Mouse (Mus musculus) 416B (cell line): Measurements from ENCODE around the gene Marveld3.

Source experiments
- DNase-seq: peaks from one replicate; pipeline ENCODE4 v3.0.0; 2011; ENCODE audit warnings: low read depth

Gene Marveld3

GRCm38 (mm10) chr8:109964106-109964505 lies 2.1 kb upstream of the Marveld3 start:
- no peak for DNase-seq

- no peak for DNase-seq
Observed at GRCm38 (mm10) chr8:109963421-109963820, 1.4 kb upstream of the Marveld3 start.

- no peak for DNase-seq
Observed at GRCm38 (mm10) chr8:109962896-109963295, 893 bp upstream of the Marveld3 start.

DNA sequence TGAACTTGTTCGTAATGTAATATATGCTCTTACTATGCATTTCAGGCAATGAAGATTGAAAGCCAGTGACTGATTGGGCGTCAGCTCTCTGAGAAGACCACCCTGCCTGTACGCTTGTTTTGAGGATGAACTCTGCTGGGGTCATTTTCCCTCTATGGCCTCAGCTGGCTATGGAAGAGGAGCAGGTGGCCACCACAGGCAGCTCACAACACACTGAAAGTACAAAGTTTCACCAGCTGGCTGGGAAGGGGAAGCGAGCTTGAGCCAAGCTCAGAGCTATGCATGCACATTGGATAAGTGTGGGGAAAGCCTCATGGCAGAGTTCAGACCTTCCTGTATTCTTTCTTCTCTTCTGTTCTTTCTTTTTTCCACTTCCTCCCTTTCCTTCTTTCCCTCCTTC lies 2.9 kb downstream of the Marveld3 start:
- DNase-seq = no peak

DNA sequence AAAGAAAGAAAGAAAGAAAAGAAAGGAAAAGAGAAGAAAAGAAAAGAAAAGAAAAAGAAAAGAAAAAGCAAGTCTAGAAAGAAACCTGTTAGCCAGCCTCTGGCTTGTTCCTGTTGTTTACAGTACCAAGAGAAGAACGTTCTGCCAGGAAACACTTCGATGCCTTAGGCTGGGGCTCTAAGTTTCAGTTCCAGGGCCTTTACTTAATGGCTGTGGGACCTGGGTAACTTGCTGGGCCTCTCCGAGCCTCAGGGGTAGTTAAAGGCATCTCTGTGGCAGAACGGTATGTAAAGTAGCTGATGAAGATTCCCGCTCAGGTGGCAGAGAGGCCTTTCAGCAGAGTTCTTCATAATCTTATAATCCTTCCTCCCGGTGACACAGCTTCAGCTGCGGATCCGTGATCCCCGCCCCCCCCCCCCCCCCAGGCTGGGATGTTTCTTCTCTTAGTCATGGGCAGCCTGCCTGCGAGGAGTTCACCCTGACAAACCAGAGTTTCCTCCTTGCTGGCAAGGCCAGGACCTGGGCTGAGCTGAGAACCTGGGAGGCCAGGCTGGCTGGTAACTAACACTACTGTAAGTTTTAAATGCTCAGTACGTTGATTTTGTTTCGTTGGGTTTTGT lies 3.9 kb downstream of the Marveld3 start:
- DNase-seq = peak; percentile 68

DNA sequence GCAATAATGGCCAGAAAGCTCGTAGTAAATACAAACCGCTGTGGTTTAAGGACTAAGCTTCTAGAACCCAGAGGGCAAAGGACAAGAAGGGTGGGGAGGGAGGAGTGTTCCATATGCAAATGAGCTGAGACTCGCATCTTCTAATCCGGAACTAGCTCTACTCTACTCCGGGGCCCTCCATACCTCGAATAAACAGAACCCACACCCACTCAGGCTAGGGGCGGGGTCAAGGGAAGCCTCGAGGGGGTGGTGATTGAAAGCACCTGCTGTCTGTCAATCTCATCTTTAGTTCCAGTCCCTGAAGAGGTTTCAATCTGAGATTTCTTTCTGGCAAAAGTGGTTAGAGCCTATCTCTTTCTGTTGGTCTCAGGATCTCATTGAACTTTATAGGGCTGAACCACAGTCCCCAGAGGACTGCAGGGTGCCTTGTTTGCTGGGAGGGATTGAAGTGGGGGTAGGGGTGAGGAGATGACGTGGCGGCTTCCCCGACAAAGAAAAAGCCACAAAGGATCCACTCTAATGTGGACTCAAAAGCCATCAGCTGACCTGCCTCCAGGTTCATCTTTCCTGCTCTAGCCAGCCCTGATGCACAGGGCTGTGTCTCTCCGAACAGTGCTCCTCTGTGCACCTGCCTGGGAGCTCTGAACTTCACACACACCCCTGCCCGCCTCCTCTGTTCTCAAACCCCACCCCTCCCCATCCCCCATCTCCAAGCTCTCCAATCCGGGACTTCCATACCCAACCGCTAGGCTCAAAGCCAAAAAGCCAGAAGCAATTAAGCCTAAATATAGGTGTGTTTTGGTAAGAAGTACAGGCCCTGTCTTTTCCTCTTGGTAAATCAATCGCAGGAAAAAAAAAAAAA lies 4.6 kb downstream of the Marveld3 start:
- DNase-seq = peak; percentile 79

GRCm38 (mm10) chr8:109954486-109954948 lies 7.5 kb downstream of the Marveld3 start:
- DNase-seq = no peak

GRCm38 (mm10) chr8:109952171-109952570 lies 9.8 kb downstream of the Marveld3 start:
- DNase-seq = no peak

GRCm38 (mm10) chr8:109948285-109948564 lies 13.8 kb downstream of the Marveld3 start:
- no peak for DNase-seq

DNA sequence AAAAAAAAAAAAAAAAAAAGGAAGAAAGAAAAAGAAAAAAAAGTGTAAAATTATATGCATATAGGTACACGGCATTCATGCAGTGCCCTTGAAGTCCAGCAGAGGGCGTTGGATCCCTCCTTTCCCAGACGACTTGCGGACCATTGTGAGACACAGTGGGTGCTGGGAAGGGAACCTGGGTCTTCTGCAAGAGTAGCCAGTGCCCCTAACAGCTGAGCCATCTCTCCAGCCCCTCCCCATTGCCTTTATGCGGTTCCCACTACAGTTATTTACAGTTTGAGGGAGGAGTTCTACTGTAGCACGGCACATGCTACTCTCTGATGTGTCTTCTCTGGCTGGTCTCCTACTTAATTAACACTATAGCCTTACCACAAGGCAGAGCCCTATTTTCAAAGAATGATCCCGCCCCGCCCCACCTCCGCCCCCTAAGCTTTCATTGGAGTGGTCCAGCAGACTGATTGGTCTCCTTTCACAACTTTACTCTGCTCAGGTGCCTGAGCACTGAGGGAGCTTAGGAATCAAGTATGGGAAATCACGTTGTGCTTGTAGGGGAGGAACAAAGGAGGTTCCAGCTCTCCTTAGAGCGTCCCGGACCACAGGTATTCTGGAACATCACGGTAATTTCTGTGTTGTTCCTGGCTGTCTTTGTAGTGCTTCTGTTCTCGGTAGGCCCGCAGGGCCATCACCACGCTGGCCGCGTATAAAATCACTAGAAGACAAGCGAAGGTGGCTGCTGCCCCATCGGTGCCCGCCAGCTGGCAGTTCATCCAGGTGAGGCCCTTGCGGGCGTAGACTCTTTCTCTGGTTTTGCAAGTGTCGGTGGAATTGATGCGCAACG lies 14.3 kb downstream of the Marveld3 start:
- peak; percentile 53 for DNase-seq

DNA sequence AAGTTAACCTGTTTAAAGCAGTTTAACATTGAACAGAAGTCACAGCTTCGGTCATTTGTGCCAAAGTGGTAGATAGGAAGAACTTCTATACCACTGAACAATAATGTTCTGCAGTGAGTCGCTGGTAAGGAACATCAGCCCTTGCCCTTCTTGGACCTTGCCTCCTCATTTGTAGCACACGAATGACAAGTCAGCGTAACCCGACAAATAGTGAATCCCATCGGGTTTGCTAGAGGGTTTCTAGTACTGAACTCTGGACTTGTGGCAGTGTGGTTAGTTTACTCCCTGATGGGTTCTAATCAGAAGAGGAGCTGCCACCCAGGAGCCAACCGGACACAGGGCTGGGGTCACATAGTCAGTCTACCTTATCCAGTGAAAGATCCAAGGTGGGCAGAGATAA lies 15.7 kb downstream of the Marveld3 start:
- no peak for DNase-seq

GRCm38 (mm10) chr8:109945694-109946093 lies 16.3 kb downstream of the Marveld3 start:
- DNase-seq = peak; percentile 6

GRCm38 (mm10) chr8:109945153-109945632 lies 16.8 kb downstream of the Marveld3 start:
- peak; percentile 57 for DNase-seq

GRCm38 (mm10) chr8:109941606-109942360 lies 20.2 kb downstream of the Marveld3 start:
- DNase-seq = peak; percentile 21

DNA sequence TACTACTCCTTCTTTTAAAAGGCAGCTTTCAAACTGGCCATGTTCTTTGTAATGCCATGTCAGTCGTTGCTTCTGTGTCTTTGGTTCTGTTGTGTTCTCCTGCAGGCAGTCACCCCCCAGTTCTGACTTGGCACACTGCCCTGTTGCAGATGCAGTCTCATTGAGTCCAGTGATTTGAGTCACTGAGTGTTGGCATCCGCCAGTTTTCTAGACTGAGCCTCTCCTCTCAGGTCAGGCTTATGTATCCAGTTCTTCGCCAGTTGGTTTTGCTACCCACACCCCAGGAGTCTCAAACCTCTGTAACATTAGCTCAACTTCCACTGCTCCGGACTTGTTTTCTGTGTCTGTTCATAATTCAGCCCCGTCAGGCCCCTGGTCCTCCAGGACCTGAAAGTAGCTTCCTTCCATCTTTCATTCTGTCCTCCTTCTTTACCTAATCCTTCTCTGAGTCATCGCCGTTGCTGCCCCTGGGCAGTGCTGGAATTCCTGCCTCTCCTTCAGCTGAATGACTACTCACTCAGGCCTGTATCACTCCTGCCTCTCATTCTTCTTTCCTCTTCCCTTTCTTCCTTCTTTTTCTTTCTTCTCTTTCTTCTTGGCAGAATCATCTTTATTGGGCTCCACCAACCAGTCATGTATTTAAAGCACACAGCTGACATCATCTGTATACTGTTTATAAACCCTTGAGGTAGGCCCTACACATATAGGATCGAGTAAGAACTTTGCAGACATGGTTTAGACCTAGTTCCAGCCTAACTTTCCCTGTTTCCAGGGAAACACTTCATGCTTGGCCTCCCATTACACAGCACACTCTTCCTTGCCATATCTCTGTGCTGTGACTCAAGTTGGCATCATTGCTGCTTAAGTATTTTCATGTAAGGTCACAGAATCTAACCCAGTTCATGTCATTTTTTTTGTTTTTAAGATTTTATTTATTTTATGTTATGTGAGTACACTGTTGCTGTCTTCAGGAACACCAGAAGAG lies 41.3 kb downstream of the Marveld3 start:
- peak; percentile 13 for DNase-seq

GRCm38 (mm10) chr8:109917277-109917676 lies 44.7 kb downstream of the Marveld3 start:
- DNase-seq = peak; percentile 72

DNA sequence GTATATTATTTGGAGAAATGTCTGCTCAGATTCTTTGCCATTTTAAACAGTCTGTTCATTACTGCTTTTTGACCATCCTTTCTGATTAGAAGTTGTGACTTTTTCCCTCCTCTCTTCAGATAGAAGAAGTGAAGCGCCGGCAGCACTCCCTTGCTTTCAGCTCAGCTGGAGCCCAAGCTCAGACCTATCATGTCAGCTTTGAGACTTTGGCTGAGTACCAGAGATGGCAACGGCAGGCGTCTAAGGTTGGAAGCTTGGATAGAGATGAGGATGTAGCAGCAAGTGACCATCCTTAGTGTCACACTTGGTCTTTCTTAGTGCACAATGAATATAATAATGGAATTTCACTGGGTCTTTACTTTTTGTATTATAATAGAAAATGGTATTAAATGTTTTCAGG lies 54.6 kb downstream of the Marveld3 start:
- no peak for DNase-seq

DNA sequence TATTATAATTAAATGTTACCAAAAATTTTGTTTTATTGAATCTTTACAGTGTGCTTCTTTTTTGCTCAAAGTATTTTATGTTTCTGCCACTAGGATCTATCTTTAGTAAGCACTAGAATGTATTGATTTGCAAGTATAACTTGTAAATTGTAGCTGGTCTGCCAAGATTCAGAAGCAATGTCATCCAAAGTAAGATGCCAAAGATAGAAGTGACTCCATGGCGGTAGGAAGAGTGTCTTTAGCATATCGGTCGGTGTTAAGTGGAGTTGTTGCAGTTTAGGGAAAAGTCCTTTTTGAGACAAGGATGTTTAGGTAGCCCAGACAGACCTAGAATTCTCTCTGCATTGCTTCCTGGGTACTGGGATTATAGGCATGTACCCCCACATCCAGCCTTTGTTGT lies 55.1 kb downstream of the Marveld3 start:
- DNase-seq = no peak

GRCm38 (mm10) chr8:109904928-109905668 lies 56.9 kb downstream of the Marveld3 start:
- DNase-seq = no peak
